Mouse (Mus musculus) gastrocnemius, postnatal 36 days (tissue): ENCODE measurements around the gene Irf6. TPM values are rescaled to one million over a fixed set of nuclear protein-coding genes. Genes with fewer than 3 reads are reported as not detected.

ENCODE experiments used
- DNase-seq, 2 experiments: peaks; one replicate each; pipeline ENCODE4 v3.0.0; 2022
- intact Hi-C: fragments of 180-260 bp; cut with DNase I; formaldehyde crosslinking; loops from one replicate; pipeline ENCODE4 v1.15.1; 2025
- long read RNA-seq, 2 experiments: library from polyadenylated mRNA; stranded (forward); transcript quantifications; one replicate each; pipeline ENCODE4 v2.0.0; 2021
- total RNA-seq, 2 experiments: library from RNA; stranded (reverse); gene quantifications; 2 replicates each; pipeline ENCODE4 v1.2.3; 2021

Irf6 gene
- total RNA-seq: under 1 TPM; 0.41 to 0.54 TPM
- long read RNA-seq, experiment 1: 0 reads
- long read RNA-seq, experiment 2, full-length matches to known transcripts: 1 of 1 reads
- long read RNA-seq, experiment 2, partial matches to known transcripts: 0 of 1 reads
- long read RNA-seq, experiment 2, other reads (novel, unspliced or antisense): 0 of 1 reads

DNA sequence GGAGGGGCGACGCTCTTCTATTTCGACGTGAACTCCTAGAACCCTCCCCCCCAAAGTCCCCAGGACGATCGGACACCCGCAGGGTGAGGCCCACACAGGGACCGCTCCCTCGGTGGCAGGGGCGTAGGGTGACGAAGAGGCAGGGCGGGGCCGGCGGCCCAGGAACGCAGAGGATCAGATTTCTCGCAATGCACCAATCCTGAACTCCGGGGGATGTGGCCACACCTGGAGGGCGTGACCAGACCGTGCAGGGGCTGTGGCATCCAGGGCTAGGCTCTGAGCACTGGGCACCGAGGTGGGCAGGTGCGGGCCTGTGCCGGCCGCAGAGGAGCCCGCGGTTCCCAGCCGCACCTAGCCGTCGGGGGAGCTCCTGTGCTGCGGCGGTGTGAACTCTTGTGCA is at the start of gene Irf6:
TSS of gene Irf6 (plus strand) at position 240 of the 400 bp plus-strand sequence.
- intact Hi-C loops: no loop called here
- DNase-seq: no peak

GRCm38 (mm10) chr1:193112093-193112492 is 40.8 kb upstream of the Irf6 start:
- intact Hi-C loops: no loop called here
- no peak for DNase-seq

GRCm38 (mm10) chr1:193122793-193123192 is 30.1 kb upstream of the Irf6 start:
- intact Hi-C loops: loop anchor here (10.0 kb wide), 1 partner anchor 338 kb away; no protein-coding TSS in a partner anchor
- no peak for DNase-seq

DNA sequence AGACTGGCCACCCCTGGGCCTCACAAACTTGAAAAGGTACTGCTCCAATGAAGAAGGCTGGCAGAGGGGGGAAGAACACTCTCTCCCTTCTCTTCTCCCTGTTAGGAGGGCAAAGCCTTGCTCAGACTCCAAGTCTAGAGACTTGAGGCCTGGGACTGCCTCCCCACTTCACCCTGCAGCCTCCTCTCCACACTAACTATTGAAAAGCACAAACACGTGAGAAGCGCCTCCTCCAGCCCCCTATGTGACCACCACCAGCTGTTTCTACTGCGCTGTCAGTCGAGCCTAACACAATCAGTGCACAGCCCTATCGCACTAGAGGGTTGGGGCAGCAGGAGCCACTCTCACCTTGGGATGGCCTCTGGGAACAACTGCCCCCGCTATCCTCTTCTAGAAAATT is 29.6 kb upstream of the Irf6 start:
- intact Hi-C loops: loop anchor here (10.0 kb wide), 1 partner anchor 338 kb away; no protein-coding TSS in a partner anchor

DNA sequence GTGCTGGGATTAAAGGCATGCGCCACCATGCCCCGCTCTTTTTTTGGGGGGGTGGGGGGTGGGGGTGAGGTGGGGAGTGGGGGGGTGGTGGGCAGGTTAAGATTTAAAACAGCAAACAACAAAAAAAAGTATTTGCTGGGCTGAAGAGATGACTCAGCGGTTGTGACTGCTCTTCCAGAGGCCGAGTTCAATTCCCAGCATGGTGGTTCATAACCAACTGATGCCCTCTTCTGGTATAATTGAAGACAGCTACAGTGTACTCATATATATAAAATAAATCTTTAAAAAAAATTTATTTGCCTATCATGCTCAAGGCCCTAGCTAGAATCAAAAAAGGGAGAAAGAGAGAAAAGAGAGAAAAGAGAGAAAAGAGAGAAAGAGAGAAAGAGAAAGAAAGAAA is 27.1 kb upstream of the Irf6 start:
- intact Hi-C loops: loop anchor here (2.0 to 10.0 kb wide), 2 partner anchors 125 to 341 kb away; no protein-coding TSS in a partner anchor
- DNase-seq: no peak

More for the DNA sequence above, 29.6 kb upstream of the Irf6 start:
- no peak for DNase-seq

GRCm38 (mm10) chr1:193128055-193128454 is 24.9 kb upstream of the Irf6 start:
- no peak for DNase-seq
- intact Hi-C loops: loop anchor here (10.0 kb wide), 1 partner anchor 343 kb away; no protein-coding TSS in a partner anchor

DNA sequence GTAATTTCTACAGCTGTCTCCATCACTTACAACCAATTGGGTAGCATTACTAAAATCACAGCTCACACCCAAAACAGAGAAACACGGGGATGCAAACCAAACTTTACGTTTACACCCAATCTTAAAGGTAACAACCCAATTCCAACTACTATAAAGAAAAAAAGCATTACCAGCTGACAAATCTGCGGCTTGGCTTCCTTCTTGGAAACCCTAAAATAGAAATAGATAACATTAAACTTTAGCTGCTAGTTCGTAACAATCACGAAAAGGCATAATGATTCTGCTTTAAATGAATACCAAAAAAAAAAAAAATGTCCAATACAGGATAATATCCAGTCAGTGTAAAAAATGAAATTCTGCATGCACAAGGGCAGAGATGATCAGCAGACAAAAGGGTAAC is 23.6 kb upstream of the Irf6 start:
- intact Hi-C loops: loop anchor here (10.0 kb wide), 1 partner anchor 345 kb away; no protein-coding TSS in a partner anchor
- DNase-seq: no peak

GRCm38 (mm10) chr1:193129786-193130455 is 23.0 kb upstream of the Irf6 start, which contains the start of gene Diexf:
Diexf (minus strand) TSS chr1:193130272.
- intact Hi-C loops: loop anchor here (10.0 kb wide), 1 partner anchor 345 kb away; no protein-coding TSS in a partner anchor
- peak; percentile 92 to 96 for DNase-seq

DNA sequence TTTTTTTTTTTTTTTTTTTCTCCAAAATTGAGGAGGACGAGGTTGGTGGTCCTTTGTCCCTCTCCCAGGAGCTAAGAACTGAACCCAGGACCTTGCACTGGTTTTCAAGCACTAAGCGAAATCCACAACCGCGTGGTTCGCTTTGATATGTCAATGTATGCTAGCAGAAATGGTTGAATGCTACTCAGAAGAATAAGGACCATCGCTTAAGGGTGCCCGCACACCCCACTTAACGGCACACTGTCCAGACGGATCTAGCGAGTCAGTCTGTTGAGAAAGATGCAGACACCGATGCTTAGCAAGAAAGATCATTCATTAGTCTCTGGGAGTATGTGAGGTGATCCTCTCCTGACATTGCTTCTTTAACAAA is 22.5 kb upstream of the Irf6 start:
- DNase-seq: no peak
- intact Hi-C loops: no loop called here

GRCm38 (mm10) chr1:193130839-193131238 is 22.1 kb upstream of the Irf6 start:
- DNase-seq: no peak
- intact Hi-C loops: no loop called here

DNA sequence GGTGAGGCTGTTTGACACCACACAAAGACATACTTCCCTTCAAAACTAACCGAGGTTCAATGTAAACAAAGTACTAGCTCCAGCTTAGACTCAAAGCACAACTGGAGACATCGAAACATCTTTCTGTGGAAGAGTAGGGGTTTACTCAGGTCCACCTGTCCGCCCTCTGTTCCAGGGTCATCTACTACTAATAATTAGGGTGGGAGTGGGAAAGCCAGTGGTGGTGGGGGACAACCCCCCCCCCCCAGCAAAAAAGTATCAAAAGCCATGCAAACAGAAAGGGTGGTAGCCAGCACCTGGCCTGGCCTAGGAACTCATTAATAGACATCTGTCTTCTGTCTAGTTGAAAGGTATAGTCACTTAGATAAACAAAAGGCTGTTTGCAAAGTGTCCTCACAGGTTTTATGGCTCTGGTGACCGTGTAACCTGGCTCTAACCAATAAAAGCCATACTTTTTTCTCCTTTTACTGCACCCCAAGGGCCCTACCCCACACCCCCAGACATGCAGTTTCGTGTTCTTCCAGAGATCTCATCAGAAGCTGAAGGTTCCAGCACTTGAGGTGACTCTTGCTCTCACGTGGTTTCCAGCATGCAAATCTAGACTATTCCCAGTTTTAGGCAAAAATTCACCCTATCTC is 21.5 kb upstream of the Irf6 start:
- no peak for DNase-seq
- intact Hi-C loops: no loop called here

- DNase-seq: no peak
- intact Hi-C loops: no loop called here
Measured at GRCm38 (mm10) chr1:193132385-193132784, 20.5 kb upstream of the Irf6 start.

GRCm38 (mm10) chr1:193133726-193134125 is 19.2 kb upstream of the Irf6 start:
- no peak for DNase-seq
- intact Hi-C loops: no loop called here

- no peak for DNase-seq
- intact Hi-C loops: no loop called here
Measured at GRCm38 (mm10) chr1:193138087-193138486, 14.8 kb upstream of the Irf6 start.

GRCm38 (mm10) chr1:193138669-193139068 is 14.2 kb upstream of the Irf6 start:
- intact Hi-C loops: no loop called here
- no peak for DNase-seq

DNA sequence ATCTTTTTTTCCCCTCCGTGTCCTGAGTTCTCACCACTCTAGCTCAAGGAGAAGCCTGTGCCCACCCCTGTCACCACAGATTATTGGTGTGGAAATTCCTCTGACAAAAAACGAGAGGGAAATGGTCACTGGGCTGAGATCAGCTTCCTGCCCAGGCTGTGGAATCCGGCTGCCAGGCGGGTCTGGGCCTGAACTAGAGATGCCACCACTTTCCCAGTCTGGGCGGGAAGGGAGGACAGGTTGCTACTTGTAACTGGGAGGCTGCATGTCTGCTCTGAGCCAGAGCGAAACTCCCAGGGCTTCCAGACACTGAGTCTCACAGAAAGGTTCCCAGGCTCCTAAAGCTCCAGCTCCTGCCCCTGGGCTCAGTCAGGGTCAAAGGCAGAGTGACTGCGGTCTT is 11.8 kb upstream of the Irf6 start:
- intact Hi-C loops: no loop called here
- no peak for DNase-seq

DNA sequence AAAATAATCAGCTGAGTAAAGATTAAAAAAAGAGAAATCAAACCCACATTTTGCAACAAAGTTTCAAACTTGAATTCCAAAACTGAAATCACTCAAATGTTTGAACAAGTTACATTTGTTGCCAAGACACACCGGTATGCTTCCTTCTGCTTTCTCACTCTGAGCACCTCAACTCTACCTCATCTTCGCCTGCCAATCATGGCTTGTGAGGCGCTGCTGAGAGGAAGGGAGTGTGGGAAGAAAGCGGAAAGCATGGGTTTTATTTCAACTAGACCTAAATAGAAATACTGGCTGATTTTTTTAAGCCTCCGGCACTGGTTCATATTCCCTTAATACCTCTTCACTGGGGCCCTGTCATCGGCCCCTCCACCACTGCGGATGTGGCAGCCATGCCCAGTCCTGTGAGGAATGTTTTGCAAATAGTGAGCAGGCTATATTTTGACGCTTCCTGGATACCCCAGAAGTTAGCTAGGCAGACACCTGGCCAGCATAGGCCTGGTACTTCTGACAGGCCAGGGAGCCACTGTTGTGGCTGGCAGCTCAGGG is 10.3 kb upstream of the Irf6 start:
- intact Hi-C loops: no loop called here
- no peak for DNase-seq

DNA sequence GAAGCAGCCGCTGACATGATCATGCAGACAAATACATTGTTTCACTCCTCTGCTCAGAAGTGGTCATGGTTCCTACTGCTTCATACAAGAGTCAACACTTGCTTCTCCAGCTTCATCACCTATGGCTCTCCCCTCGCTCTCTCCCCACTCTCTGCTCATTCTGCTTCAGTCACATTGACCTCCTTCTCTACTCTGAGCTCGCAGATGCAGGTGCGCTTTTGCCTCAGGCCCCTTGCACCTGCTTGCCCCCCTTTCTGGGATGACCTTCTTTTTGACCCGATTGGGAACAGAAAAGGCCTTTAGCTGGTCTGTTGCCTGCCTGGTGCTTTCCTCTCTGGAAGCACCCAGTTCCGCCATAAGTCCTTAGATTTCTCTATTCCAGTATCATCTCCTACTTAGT is 8.4 kb upstream of the Irf6 start:
- intact Hi-C loops: no loop called here
- no peak for DNase-seq

DNA sequence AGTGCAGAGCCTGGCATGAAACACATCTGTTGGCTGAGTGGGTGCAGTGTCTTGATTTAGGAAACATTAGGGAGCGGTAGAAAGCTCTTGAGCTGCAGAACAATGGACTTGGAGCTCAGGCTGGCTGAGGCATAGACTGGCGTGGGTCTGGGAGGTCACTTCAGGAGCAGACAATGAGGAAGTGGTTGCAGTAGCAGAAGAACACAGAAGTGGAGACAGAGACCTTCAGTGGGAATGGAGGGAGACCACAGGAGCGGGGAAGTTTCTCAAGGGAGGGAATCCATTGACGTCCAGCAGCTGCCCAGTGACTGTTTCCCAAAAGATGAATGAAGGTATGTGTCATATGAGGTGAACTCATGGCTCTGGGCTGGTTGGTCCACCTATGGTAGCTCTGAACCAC is 7.8 kb upstream of the Irf6 start:
- intact Hi-C loops: no loop called here
- DNase-seq: no peak

DNA sequence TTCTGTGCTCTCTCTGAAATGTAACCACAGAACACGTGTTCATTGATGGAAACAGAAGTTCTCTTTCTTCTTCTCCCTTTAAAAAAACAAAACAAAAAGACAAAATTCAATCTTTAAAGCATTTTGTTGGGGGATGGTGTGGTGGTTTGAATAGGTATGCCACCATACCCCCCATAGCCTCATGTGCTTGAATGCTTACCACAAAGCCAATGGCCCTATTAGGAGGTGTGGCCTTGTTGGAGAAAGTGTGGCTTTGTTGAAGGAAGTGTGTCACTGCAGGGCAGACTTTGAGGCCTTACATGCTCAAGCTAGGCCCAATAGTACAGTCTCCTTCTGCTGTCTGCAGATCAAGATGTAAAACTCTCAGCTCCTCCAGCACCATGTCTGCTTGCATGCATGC is 6.5 kb upstream of the Irf6 start:
- intact Hi-C loops: no loop called here
- DNase-seq: no peak

DNA sequence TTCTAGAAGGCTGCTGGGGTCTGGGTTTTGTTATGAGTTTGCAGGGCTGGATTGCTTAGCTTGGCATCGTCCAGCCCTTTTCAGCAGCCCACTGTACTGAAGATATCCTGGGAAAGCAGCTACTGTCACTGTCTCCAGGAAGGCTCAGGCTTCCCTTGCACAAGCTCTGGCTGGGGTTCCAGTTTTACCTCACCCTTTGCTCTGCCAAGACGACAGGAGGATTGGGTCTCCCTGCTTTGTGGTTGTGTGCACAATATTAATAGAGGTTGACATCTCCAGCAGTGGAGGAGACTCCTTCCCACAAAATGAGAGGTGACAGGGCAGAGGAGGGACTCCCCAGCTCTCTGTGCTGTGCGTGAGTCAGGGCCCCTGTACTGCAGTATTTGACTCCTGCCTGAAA is 3.7 kb upstream of the Irf6 start:
- no peak for DNase-seq
- intact Hi-C loops: no loop called here
